Mouse (Mus musculus): ENCODE data around the gene Xpot. TPM values are rescaled to one million over a fixed set of nuclear protein-coding genes. Genes with fewer than 3 reads are reported as not detected.

Xpot gene
- total RNA-seq (2021) = 10 to 100 TPM; 20.3 to 28.2 TPM
- long read RNA-seq, experiment 1, full-length matches to known transcripts = 2 of 9 reads
- long read RNA-seq, experiment 1, partial matches to known transcripts = 2 of 9 reads
- long read RNA-seq, experiment 1, other reads (novel, unspliced or antisense) = 5 of 9 reads
- long read RNA-seq, experiment 2, full-length matches to known transcripts = 4 of 19 reads
- long read RNA-seq, experiment 2, partial matches to known transcripts = 0 of 19 reads
- long read RNA-seq, experiment 2, other reads (novel, unspliced or antisense) = 15 of 19 reads

DNA sequence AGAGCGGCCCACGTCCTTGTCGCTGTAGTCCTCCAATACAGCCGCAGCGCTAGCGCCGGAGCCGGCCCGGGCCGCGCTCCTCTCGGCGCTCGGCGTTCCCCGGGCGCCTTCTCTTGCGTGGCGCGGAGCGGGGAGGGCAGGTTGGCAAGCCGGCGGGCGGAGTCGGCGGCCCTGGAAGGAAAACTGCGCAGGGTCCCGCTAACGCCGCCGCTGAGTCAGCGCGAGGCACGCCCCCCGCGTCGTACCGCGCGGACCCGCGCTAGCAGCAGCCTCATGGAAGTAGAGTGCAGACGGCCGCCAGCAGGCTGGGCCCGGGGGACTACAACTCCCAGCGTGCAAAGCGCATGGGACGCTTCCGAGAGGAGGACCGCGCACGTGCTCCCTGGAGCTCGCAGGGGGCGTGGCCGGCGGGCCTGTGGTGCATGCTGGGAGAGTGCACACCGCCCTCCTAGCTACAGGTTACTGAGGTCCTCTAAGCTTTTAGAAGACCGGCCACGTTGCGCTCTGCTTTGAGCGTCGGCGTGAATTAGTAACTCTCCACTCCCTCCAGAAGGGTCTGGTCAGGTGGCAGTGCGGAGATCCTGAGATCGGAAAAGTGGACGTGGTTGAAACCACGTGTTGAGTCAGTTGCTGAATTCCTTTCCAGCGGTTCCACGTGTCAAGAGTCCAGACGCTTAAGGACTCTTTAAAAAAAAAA, at the start of gene Xpot:
TSS of gene Xpot (minus strand) at position 147 of the 697 bp plus-strand sequence.
- peak; percentile 99 for DNase-seq
- intact Hi-C loops (cut with DNase I; ENCODE audit: low total_unique reads) = no loop called here

DNA sequence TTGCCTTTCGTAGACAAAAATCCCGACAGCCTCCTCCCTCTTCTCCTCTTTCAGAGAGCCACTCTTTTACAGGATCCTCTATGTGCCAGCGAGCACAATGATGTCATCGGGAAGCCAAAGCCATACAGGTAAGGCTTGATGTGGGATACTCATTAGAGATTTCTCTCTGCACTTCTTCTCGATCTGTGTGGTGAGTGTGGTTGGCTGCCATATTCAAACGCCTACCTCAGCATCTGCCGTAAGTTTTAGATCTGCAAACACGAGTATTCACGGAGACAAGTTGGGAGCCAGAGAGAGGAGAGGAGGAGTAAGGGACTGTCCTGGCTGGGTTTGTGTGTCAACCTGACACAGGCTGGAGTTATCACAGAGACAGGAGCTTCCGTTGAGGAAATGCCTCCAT, 43.0 kb upstream of the Xpot start:
- no peak for DNase-seq

DNA sequence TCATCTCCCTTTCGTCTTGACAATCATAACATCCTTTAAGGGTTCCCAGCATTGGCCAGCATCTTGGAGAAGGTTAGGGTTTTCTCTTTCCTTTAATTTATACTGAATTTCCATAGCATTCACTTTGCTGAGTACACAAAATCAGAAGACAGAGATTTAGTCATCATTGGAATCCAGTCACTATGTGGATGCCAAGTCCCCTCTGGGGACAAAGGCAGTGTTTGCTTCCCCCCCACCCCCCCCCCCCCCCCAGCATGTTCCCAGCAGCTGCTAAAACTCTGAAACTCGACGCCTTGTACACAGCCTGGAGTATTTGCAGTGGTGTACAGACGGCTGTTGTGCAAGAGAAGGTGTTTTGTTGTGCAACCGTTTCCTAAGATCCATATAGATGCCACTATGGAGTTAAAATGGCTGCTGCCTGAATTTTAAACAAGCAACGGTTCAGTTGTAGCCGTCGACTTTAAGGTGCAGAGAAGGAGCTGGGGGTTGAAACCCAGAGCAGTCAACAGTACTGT, 39.6 kb upstream of the Xpot start:
- intact Hi-C loops (cut with DNase I; ENCODE audit: low total_unique reads) = no loop called here
- DNase-seq = peak; percentile 24

More for the DNA sequence above, 43.0 kb upstream of the Xpot start:
- intact Hi-C loops (cut with DNase I; ENCODE audit: low total_unique reads) = no loop called here

DNA sequence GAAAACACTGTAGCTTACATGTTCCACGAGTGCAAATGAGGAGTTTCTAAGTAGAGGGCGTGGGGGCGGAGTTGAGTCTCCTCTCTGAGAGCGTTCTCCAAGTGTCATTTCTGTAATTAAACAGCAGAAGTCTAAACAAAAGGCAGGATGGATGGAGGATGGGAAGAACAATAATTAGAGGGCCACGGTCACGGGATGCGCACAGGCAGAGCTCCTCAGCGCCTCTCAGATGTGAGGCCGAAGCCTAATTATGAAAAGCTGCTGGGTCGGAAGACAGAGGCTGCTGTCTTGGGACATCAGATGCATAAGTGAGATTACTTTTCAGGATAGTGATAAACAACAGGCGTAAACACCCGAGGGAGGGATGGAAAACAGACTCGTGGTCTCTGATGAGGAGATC, 37.5 kb upstream of the Xpot start:
- no peak for DNase-seq
- intact Hi-C loops (cut with DNase I; ENCODE audit: low total_unique reads) = no loop called here

DNA sequence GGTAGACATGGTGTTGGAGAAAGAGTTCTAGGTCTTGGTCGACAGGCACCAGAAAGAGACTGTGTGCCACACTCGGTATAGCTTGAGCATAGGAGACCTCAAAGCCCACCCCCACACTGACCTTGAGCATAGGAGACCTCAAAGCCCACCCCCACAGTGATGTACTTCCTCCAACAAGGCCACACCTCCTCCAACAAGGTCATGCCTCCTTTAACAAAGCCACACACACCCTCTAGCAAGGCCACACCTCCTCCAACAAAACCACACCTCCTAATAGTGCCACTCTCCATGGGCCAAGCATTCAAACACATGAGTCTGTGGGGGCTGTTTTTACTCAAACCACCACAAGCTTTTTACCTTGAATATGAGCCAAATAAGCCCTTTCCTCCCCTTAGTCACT, 36.6 kb upstream of the Xpot start:
- intact Hi-C loops (cut with DNase I; ENCODE audit: low total_unique reads) = no loop called here

DNA sequence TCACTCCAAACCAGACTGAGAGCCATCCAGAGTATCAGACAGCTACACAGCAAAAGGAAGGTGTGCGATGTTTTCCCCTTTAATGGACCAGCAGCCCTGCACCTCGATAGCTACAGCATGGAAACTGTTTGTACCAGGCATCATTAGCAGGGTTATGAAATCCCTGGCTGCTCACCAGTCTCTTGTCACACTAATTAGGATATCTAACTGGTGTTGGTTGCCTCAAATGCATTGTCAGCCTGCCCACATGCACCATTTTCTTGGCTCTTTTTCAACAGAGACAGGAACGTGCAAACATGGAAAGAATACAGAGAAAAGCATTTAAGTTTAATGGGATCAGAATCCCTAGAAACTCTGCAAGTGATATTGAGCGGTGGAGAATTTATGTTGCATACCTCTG, 29.8 kb upstream of the Xpot start:
- intact Hi-C loops (cut with DNase I; ENCODE audit: low total_unique reads) = no loop called here
- DNase-seq = no peak

More for the DNA sequence above, 36.6 kb upstream of the Xpot start:
- DNase-seq = no peak

DNA sequence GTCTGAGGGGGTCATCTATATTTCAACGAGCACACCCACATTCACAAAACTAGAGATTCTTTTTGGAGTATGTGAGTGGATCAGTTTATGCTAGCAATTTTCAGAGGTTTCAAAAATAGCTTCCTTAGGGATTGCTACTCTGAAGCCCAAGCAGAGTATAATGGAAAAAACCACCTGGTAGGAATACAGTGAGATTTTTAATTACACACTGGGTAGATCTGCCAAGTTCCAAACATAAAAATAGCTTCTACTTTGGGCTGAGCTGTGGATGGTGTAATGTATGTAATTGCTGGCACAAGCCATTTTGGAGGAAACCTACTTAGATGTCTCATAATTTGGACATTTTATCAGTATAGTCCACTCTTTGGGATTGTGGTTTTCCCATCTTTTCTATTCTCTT, 26.9 kb upstream of the Xpot start:
- intact Hi-C loops (cut with DNase I; ENCODE audit: low total_unique reads) = no loop called here
- DNase-seq = no peak

DNA sequence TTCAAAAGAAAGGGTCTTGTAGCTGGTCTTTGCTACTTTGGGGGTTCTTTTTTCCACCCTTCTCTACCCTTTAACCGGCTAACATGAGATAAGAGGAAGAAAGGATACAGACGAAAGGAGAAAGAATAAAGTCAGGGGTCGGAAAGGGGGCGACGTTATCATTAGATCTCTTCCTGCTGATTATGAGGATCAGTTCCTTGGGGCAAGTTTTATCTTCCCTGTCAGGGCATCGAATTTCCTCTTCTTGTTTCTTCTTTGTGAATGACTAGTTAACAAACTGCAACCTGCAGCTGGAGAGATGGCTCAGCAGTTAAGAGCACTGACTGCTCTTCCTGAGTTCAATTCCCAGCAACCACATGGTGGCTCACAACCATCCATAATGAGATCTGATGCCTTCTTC, 20.2 kb upstream of the Xpot start:
- intact Hi-C loops (cut with DNase I; ENCODE audit: low total_unique reads) = no loop called here
- no peak for DNase-seq

DNA sequence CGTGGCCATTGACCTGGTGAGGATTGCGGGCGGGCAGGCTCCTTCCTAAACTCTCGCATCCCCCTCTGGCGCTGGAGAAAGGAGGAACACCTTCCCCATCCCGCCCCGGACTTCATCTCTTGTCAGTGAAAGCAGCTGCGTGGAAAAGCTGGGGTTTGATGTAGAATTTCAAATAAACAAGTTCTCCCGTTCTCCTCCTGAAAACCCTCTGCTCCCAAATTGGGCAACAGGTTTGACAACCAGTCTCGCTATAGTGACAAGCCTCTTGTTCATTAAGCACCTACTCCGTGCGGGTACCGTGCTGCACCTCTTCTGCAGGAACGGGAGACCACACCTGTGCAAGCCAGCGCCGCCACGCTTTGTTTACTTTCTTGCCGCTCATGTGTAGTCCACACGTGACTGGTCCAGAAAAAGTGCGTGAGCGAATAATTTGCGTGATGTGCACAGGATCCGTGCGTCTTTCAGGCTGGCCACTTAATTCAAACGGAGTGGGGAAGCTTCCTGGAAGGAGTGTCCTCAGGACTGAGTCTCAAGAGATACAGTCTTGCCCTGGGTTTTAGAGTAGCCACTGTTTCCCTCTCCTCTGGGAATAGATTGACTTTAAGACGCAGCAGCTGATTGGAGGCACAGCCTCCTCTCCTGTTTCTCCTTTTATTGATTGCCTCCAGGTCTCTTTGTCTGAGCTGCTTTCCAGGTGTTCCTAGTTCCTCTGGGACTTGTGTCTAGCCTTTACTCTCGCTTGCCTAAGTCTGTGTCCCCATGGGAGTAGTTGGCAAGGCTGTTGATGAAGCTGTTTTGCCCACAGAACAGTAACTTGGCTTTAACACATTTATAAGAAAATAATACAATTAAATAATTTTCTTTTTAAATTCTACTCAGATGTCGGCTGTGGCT, 16.2 kb upstream of the Xpot start:
- DNase-seq = no peak
- intact Hi-C loops (cut with DNase I; ENCODE audit: low total_unique reads) = no loop called here

DNA sequence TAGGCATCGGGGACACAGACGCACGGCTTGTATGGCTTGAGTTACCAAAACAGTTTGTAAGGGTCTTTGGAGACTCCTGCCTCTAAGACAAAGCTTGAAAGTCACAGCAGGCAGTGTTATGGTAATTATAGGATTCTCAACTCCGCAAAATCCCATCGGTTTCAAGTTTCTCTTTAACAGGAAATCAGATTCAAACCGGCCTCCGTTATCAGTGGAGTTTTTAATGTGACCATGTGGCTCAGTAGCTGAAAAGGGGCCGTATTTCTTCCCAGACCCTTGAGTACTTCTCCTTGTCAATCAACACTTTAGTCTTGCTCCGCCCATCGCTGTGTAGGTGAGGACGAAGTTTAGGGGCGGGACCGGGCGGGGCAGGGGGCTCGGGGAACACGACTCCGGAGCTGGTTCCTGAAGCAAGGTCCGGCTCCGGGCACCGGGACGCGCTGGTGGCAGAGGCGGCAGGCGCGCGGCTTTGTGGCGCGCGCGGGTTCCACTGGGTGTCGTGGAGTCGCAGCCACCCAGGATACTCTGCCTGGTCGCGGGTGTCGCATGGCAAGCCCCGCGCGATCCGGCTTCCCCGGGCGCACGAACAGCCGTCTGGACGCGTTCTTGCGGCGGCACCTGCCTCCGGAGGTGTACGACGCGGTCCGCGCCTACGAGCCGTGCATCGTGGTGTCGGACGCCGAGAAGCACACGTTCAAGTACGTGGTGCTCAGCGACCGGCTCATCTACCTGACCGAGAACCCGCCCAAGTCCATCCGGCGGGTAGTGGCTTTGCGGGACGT, 15.3 kb upstream of the Xpot start, which contains the start of gene D930020B18Rik:
TSS of gene D930020B18Rik (plus strand) at position 317 of the 782 bp plus-strand sequence.
- intact Hi-C loops (cut with DNase I; ENCODE audit: low total_unique reads) = no loop called here
- no peak for DNase-seq

DNA sequence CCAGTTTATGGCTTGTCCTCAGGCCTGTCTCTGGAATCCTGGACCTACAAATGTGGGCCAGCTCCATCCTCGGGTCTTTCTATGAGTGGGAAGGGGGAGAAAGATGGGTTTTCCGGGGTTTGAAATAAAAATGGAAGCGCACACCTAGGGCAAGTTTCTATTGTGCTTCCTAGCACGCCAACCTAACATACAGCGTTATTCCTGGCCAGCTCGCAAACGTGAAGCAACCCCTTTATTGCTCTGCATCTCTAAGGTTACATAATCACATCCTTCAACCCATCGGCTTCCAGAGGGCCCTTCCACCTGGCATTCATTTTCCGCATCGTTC, 14.8 kb upstream of the Xpot start:
- intact Hi-C loops (cut with DNase I; ENCODE audit: low total_unique reads) = no loop called here
- no peak for DNase-seq

DNA sequence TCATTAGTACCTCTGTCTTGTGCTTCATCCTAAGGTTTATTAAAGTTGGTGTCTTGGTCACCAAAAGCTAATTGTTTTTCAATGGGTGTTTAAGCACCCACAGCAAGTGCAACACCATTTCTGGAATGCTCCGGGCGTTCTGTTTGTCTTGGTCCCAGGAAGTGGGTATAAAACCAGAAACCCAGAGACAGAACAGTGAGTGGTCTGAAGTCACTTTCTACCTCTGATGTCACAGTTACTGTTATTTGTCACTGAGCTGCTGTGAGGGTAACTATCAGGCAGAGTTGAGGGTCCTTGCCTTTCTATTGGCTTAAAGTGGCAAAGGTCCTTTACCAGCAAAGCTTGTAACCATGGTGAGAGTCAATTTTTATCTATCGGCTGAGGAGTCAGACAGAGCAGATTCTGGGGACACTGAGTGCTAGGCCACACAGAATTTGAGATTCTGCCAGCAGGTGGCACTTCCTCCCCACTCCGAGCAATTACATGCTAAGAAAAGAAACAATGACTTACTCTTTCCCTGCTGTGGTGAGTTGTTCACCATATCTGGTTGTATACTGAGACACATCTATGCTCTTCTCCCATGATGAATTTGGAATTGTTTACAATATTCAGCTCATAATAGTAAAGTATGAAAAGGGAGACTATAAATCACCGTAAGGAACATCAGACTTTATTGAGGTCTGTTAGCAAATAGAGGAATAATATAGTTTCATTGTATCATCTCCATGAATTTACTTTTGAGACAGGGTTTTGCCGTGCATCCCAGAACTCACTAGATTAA, 14.2 kb upstream of the Xpot start:
- intact Hi-C loops (cut with DNase I; ENCODE audit: low total_unique reads) = no loop called here
- DNase-seq = no peak

DNA sequence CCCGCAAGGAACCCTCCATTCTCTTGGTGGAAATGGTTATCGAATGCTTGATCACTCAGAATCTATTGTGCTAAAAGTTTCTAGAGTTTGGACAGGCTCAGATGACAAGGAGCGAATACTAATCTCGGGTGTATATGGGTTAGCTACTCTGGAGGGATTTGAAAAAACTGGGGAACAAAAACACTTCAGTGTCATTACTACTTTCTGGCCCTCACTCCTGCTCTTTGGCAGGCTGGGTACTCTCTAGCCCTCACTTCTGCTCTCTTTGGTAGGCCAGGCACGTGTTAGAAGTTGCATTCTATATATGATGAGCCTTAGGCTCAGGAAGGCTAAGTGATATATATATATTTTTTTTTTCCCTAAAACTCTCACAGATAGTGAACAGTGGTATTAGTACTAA, 13.4 kb upstream of the Xpot start:
- DNase-seq = no peak
- intact Hi-C loops (cut with DNase I; ENCODE audit: low total_unique reads) = no loop called here

DNA sequence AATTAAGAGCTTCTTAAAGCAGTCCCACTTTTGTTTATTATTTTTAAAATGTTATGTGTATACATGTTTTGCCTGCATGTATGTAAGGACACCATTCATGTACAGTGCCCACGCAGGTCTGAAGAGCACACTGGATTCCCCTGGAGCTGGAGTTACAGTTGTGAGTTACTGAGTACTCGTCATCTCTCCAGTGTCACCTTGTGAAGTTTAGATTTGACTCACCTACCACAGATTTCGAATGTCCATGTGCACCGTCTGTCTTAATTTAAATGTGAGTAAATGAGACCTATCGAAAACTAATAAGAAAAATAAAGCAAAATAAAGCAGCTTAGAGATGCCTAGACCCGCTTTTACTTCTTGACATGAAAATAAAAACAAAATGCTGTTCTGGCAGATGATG, 10.1 kb upstream of the Xpot start:
- DNase-seq = no peak
- intact Hi-C loops (cut with DNase I; ENCODE audit: low total_unique reads) = no loop called here

DNA sequence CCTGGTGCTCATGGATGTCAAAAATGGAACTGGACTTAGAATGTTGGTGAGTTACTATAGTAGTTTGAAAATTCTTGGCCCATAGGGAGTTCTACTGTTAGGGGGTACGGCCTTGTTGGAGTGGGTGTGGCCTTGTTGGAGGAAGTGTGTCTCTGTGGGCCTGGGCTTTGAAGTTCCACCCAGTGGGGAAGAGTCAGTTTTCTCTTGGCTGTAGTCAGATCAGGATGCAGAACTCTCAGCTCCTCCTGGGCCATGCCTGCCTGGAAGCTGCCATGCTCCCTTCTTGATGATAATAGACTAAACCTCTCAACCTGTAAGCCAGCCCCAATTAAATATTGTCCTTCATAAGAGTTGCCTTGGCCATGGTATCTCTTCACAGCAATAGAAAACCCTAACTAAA, 8.0 kb upstream of the Xpot start:
- intact Hi-C loops (cut with DNase I; ENCODE audit: low total_unique reads) = no loop called here

DNA sequence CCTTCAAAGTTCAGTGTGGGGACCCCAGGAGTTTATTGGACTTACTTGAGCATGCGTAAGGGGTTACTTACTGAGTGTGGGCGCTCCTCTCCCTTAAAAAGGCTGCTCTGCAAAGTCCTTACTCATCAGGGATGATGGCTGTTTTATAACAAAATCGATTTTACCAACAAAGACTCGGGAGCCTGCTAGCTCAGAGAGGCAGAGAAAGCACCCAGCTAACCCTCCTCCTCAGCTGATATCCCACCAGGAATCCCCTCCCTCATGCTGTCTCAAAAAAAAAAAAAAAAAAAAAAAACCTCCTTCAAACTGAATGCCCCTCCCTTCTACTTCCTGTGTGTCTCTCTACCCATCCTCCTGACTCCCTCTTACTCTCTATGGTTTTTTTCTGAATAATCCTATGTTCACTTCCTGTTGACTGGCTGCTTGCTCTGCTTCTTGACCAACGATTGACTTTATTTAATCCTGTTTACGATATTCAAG, 2.5 kb upstream of the Xpot start:
- DNase-seq = no peak
- intact Hi-C loops (cut with DNase I; ENCODE audit: low total_unique reads) = no loop called here

More for the DNA sequence above, 8.0 kb upstream of the Xpot start:
- no peak for DNase-seq

DNA sequence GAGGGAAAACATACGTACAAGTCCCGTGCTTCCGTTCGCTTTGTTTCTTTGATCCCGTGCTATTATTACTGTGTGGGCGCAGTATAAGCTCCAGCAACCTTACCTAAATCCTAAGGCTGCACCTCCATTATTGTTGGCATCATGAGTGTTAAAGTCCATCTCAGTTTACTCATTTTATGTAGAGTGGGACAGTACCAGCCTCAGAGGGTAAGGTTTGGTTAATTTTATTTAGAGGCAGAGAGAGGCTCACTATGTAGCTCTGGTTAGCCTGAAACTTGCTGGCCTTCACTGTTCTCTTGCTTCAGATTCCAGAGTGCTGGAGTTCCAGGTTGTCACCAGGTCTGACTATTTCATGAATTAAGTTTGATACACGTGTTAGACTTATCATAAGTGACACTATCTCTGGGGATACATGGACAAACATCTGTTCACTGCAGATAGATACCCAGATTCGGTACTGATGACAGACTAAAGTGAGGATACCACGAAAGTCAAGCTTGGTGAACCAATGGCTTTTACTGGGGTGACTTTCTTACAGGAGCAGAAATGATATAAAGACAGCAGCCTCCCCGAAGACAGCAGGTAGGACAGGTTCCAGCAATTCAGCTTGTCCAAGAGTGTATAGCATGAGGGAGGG, 1.2 kb upstream of the Xpot start:
- intact Hi-C loops (cut with DNase I; ENCODE audit: low total_unique reads) = no loop called here
- no peak for DNase-seq
